Mouse (Mus musculus) ES-Bruce4 (cell line): ENCODE measurements around the gene Gm3448. TPM values are rescaled to one million over a fixed set of nuclear protein-coding genes. Genes with fewer than 3 reads are reported as not detected.
A peak's percentile ranks its signal among the peaks of the same experiment; 100 is the strongest.
"Not testable (repeated sequence)": the region's sequence is repeated elsewhere in the genome, so short reads cannot be mapped to it uniquely, and the experiment has no call there.

ENCODE experiments used
- H3K27ac ChIP-seq: 2 replicates; pipeline ENCODE4 v1.5.1; 2012; ENCODE audit warnings: low read length, inconsistent platforms; ENCODE audit not compliant: insufficient read depth
- H3K27me3 ChIP-seq: 2 replicates; pipeline ENCODE4 v1.6.1; 2012; ENCODE audit warnings: mild to moderate bottlenecking, low read length, inconsistent platforms; ENCODE audit not compliant: control insufficient read depth, poor library complexity, insufficient read depth, severe bottlenecking
- H3K36me3 ChIP-seq: 2 replicates; pipeline ENCODE4 v1.6.1; 2012; ENCODE audit warnings: inconsistent platforms, mild to moderate bottlenecking, low read length, moderate library complexity; ENCODE audit not compliant: control insufficient read depth, poor library complexity, insufficient read depth, severe bottlenecking
- H3K4me1 ChIP-seq: one replicate; pipeline ENCODE4 v1.8.1; 2011; ENCODE audit warnings: low read length; ENCODE audit not compliant: control insufficient read depth, insufficient read depth
- H3K4me3 ChIP-seq: 2 replicates; pipeline ENCODE4 v1.5.1; 2011; ENCODE audit warnings: low read depth, mild to moderate bottlenecking, low read length
- H3K9ac ChIP-seq: 2 replicates; pipeline ENCODE4 v1.6.1; 2012; ENCODE audit warnings: low read depth, mild to moderate bottlenecking, inconsistent platforms; ENCODE audit not compliant: poor library complexity, severe bottlenecking
- H3K9me3 ChIP-seq: replicated peaks from 2 replicates; pipeline ENCODE4 v1.6.1; 2012; ENCODE audit warnings: mild to moderate bottlenecking, low read length, inconsistent platforms; ENCODE audit not compliant: control insufficient read depth, poor library complexity, insufficient read depth, severe bottlenecking
- polyA plus RNA-seq: library from polyadenylated mRNA; stranded (reverse); fragments of >200 nt; gene quantifications from 2 replicates; pipeline ENCODE4 v1.2.4, GENCODE M21; 2011; ENCODE audit warnings: low read depth; ENCODE audit not compliant: missing spikeins, insufficient read depth, insufficient read length

The Gm3448 gene
- polyA plus RNA-seq, 1 experiment: 6.9 TPM

DNA sequence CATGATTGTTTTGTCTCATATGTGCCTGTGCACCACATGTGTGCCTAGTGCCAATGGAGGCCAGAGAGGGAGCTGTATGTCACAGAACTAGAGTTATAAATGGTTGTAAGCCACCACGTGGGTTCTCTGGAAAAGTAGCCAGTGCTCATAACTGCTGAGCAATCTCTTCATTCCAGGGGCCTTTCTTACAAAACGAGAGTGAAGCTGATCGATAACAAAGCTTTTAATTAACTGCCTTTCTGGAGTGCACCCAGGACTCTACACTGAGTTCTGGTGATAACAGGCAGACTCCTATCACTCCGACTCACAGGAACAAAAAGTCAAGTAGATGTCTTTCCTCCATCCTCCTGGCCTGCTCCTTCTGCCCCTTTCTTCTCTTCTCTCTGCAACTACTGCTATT is 41.3 kb downstream of the Gm3448 start:
- H3K9me3 ChIP-seq, H3K27ac ChIP-seq, H3K36me3 ChIP-seq, H3K4me1 ChIP-seq, H3K9ac ChIP-seq, H3K27me3 ChIP-seq, H3K4me3 ChIP-seq: not testable (repeated sequence)

DNA sequence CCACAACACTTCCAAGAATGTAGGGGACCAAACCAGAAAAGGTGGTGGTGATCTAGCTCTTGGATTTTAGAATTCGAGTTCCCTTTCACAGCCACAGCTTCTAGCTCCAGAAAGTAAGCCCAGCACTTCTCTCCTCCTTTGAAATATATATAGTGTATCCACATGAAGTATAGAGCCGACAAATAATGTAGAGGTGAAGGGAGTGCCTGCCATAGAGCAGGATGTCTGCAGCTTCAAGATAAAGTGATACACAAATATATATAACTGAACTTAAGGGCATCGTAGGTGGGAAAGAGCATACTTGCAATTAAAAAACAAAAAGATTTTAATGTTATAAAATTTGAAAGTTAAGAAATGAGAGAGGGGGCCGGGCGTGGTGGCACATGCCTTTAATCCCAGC is 47.2 kb downstream of the Gm3448 start:
- not testable (repeated sequence) for H3K9me3 ChIP-seq, H3K36me3 ChIP-seq, H3K27me3 ChIP-seq, H3K4me3 ChIP-seq, H3K9ac ChIP-seq, H3K27ac ChIP-seq, H3K4me1 ChIP-seq

DNA sequence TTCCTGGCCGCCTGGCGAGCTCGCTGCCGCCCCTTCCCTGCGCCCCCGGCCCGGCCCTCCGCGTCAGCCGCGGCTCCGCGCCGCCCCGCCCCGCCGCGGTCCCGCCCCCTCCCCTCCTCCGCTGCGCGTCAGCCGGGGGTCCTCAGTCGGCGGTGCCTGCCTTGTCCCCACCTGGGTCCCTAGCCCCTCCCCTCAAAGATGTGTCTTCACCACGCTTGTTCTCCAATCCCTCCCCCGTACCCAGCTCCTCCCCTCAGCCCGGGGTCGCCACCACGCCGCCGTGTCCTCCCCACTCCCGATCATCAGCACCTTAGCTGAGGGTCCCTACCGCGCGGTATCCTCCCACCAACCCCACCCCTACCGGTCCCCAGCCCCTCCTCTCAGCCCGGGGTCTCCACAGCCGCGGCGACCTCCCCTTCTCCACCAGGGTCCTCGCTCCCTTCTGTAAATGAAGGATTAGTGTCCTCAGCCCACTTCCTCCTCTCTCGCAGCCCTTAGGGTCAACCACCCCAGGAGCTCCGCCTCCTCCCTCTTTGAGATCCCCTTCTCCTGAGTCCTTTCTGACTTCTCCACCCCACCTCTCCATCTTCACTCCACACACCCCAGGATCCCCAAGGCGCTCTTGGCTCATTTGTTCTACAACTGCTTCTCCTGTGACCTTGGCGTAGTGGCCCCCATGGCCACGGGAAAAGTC is 48.1 kb downstream of the Gm3448 start:
- not testable (repeated sequence) for H3K27ac ChIP-seq, H3K36me3 ChIP-seq, H3K27me3 ChIP-seq, H3K9me3 ChIP-seq, H3K4me1 ChIP-seq, H3K9ac ChIP-seq, H3K4me3 ChIP-seq

DNA sequence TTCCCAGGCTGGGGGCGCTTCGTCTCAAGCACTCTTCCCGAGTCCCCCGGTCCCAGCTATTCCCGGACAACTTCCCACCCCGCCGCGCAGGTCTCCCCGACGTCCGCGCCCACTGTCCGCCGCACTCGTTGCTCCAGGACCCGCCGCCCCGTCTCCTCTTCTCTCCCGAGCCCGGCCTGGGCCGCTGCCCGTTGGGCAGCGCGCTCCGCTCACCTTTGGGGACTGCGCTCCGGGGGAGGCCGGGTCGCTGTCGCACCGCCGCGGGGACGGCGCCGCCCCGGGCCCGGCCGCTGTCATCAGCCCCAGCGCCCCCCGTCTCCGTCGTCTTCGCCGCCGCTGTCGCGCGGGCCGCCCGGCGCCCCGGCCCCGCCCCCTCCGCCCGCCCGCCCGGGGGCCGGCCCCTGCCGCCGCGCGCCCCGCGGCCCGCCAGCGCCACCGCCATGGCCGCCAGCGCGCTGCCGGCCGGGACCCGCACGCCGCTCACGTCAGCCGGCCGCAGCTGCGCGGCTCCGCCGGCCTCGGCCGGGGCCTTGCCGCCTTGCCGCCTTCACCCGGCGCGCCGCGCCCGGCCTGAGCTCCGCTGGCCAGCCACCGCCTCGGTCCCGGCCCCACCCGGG is 48.7 kb downstream of the Gm3448 start:
- not testable (repeated sequence) for H3K4me3 ChIP-seq, H3K27ac ChIP-seq, H3K4me1 ChIP-seq, H3K9me3 ChIP-seq, H3K27me3 ChIP-seq, H3K36me3 ChIP-seq, H3K9ac ChIP-seq

DNA sequence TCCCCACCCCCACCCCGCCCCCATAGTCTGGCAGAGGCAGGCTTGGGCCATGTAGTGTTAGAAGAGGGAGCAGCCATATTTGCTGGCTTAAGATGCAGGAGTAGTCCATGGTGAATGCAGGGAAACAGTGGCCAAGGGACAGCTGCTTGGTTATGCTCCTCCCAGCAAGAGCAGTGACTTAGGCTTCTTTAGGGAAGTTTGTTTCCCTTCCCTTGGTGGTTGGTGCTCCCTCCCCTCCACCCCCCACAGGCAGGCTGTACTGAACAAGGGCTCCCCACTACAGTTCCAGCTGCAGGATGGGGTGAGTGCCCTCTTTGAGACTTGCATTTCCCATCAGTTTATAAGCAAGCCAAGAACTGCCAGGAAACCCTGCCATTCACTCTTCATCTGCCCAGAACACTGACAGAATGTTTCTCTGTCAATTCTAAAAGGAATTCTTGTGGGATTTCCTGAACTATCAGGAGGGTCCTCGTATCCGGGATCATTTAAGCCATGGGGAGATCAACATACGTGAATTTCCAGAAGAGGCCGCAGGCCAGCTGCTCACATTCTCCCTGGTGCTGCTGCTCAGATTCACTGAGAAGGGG is 51.1 kb downstream of the Gm3448 start:
- peak overlapping the region; percentile 83 for H3K27ac ChIP-seq
- not testable (repeated sequence) for H3K4me3 ChIP-seq, H3K27me3 ChIP-seq, H3K9me3 ChIP-seq, H3K36me3 ChIP-seq, H3K4me1 ChIP-seq
- peak overlapping the region; percentile 52; the same call in 1 of the 2 replicates for H3K9ac ChIP-seq

DNA sequence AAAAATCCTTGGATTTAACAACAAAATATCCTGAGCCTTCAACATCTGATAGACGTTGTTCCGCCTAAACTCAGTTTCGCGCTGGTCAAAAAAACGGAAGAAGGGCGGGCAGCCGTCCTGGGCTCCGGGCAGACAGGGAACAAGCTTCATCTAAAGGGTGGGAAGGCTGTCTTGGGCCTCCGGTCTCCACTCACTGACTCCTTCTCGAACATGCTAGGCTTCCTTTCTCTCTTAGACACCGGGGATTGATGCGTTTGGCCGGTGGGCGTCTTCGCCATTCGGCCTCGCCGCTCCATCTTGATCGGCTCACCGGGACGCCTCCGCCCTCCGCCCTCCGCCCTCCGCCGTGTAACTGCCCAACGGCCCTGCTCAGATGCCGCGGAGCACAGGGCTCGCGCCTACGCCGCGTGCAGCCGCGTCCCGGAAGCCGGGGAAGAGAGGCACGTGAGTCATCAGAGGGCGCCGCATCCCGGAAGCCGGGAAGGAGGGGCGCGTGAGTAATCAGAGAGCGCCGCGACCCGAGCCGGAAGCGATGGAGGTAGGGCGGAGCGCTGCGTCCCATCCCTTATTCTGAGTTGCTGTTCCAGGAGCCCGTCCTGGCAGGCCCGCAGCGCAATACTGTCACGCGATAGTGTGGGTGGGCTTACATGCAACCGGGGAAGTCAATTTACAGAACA is 62.8 kb downstream of the Gm3448 start, which contains the start of the genes 9030025P20Rik and Gm3417:
9030025P20Rik (plus strand) TSS at position 107 of the 677 bp plus-strand sequence.
Gm3417 (minus strand) TSS at position 429 of the 677 bp plus-strand sequence.
- H3K4me3 ChIP-seq, H3K27ac ChIP-seq, H3K4me1 ChIP-seq, H3K9me3 ChIP-seq, H3K27me3 ChIP-seq, H3K36me3 ChIP-seq: not testable (repeated sequence)
- 0 out of 2 replicates have a peak within 1 kb of the TSS, but pooled peaks have one; percentile 56 for H3K9ac ChIP-seq

DNA sequence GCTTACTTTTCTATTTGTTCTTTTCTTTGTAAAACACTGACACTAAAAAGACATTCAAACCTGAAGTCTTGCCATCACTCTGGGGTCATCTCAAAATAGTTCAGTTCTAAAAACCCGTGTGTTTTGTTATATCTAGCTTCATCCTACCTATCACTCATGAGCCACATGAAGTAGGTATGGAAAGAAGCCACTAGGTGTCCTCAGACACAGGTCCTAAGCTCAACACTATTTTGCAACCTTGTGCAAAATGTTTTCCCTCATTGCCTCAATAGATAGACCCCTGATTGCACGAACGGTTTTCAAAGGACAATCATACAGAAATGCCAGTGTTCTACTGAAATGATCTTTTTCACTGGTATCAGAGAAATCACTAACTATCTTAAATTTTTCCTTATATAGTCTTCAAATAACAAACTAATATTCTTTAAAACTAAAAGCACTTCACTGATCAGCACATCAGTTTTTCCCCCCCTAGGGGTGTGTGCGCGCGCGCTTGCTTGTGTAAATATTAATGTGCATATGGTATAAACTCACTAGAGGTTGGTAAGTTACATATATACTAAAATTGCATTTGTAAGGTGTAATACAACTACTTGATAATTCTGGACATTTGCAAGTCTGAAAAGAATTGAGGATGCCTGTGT is 63.5 kb downstream of the Gm3448 start:
- H3K4me1 ChIP-seq, H3K27me3 ChIP-seq, H3K36me3 ChIP-seq, H3K9me3 ChIP-seq, H3K4me3 ChIP-seq, H3K27ac ChIP-seq: not testable (repeated sequence)
- 0 out of 2 replicates have a peak overlapping the region, but pooled peaks have one; percentile 56 for H3K9ac ChIP-seq

DNA sequence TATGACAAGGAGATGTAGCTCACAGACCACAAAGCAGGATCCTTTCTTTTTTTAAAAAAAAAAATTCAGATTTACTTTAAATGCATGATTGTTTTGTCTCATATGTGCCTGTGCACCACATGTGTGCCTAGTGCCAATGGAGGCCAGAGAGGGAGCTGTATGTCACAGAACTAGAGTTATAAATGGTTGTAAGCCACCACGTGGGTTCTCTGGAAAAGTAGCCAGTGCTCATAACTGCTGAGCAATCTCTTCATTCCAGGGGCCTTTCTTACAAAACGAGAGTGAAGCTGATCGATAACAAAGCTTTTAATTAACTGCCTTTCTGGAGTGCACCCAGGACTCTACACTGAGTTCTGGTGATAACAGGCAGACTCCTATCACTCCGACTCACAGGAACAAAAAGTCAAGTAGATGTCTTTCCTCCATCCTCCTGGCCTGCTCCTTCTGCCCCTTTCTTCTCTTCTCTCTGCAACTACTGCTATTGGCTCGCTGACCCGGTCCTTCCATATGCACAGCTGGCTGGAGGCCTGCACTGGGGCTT is 72.9 kb downstream of the Gm3448 start:
- not testable (repeated sequence) for H3K4me3 ChIP-seq, H3K9me3 ChIP-seq, H3K9ac ChIP-seq, H3K36me3 ChIP-seq, H3K4me1 ChIP-seq, H3K27ac ChIP-seq, H3K27me3 ChIP-seq

DNA sequence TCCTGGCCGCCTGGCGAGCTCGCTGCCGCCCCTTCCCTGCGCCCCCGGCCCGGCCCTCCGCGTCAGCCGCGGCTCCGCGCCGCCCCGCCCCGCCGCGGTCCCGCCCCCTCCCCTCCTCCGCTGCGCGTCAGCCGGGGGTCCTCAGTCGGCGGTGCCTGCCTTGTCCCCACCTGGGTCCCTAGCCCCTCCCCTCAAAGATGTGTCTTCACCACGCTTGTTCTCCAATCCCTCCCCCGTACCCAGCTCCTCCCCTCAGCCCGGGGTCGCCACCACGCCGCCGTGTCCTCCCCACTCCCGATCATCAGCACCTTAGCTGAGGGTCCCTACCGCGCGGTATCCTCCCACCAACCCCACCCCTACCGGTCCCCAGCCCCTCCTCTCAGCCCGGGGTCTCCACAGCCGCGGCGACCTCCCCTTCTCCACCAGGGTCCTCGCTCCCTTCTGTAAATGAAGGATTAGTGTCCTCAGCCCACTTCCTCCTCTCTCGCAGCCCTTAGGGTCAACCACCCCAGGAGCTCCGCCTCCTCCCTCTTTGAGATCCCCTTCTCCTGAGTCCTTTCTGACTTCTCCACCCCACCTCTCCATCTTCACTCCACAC is 79.7 kb downstream of the Gm3448 start:
- not testable (repeated sequence) for H3K4me1 ChIP-seq, H3K9ac ChIP-seq, H3K9me3 ChIP-seq, H3K36me3 ChIP-seq, H3K4me3 ChIP-seq, H3K27ac ChIP-seq, H3K27me3 ChIP-seq
